Mouse (Mus musculus): Measurements from ENCODE around the gene Grb7. TPM values are rescaled to one million over a fixed set of nuclear protein-coding genes. Genes with fewer than 3 reads are reported as not detected.

The Grb7 gene
- polyA plus RNA-seq, 1 experiment from 2014 or later = 86.2 TPM

- H3K36me3 ChIP-seq (ENCODE audit: insufficient read depth, low read length) = no peaks in the 10 kb centered on the region
- no peaks in the 10 kb centered on the region for H3K27me3 ChIP-seq (ENCODE audit: insufficient read depth, low read length)
- 48% methylated on average over 20 of the region's 20 CpGs for WGBS
- H3K4me1 ChIP-seq (ENCODE audit: insufficient read depth, low read length) = peaks cover 14% of the 10 kb centered on the region
- no peaks in the 10 kb centered on the region for H3K9me3 ChIP-seq (ENCODE audit: low read length)
- no peak overlapping the region for H3K4me3 ChIP-seq (ENCODE audit: low read length)
- ATAC-seq (ENCODE audit: low FRiP score, low TSS enrichment) = no peak
- no peak overlapping the region for H3K4me2 ChIP-seq (replicated peaks; ENCODE audit: low read depth, low read length)
- H3K9ac ChIP-seq (replicated peaks; ENCODE audit: low read length) = no peak overlapping the region
- H3K27ac ChIP-seq (ENCODE audit: low read length) = no peak overlapping the region
These were observed 42.5 kb downstream of the Grb7 start for GRCm38 (mm10) chr11:98488540-98489234.

DNA sequence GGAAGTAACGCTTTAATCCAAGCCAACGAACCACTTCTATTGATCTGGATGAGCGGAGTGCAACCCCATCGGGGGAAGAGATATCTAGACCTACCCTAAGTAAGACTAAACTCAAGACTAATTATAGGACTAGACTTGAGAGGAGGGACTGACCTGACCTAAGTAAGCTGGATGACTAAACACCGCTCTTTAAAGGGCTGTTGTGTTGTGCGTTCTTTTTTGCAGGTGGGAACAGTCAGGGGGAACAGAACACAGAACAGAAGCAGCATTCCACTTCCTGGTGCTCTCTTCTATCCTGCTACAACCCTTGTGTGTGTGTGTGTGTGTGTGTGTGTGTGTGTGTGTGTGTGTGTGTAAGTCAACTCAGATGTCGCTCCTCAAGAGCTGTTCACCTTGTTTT, 45.4 kb downstream of the Grb7 start:
- H3K27ac ChIP-seq (ENCODE audit: low read length) = no peak overlapping the region
- H3K4me1 ChIP-seq (ENCODE audit: insufficient read depth, low read length) = peaks cover 15% of the 10 kb centered on the region
- H3K4me2 ChIP-seq (replicated peaks; ENCODE audit: low read depth, low read length) = no peak overlapping the region
- 0 out of 2 replicates have a peak, but pooled peaks cover under 1% of the 10 kb centered on the region for H3K27me3 ChIP-seq (ENCODE audit: insufficient read depth, low read length)
- H3K9me3 ChIP-seq (ENCODE audit: low read length) = no peaks in the 10 kb centered on the region
- 55% methylated on average over 7 of the region's 7 CpGs for WGBS
- no peak overlapping the region for H3K4me3 ChIP-seq (ENCODE audit: low read length)
- no peak overlapping the region for H3K9ac ChIP-seq (replicated peaks; ENCODE audit: low read length)
- no peaks in the 10 kb centered on the region for H3K36me3 ChIP-seq (ENCODE audit: insufficient read depth, low read length)
- ATAC-seq (ENCODE audit: low FRiP score, low TSS enrichment) = no peak

DNA sequence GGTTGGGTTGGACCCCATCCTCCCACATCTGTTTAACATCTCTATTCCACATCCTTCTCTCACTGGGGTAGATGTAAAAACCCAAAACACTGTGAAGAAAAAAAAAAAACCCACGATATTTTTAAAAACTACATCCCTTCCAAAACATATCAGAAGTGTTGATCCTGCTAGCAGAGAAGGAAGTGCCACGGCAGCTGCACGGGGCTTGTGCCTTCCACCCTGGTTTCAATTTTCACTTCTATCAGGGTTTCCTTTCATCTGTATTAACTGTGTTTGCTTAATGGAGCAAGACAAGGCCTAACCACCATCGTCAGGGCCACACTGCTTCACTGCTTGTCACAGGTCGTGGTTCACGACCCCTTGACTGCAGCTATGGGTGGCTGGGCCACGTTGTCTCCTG, 46.8 kb downstream of the Grb7 start:
- Histone ChIP-seq H3K4me3 (ENCODE audit: low read length) (no peak overlapping the region), H3K9ac (replicated peaks; ENCODE audit: low read length) (no peak overlapping the region), H3K4me2 (replicated peaks; ENCODE audit: low read depth, low read length) (no peak overlapping the region), H3K27ac (ENCODE audit: low read length) (peak overlapping the region; percentile 63), H3K4me1 (ENCODE audit: insufficient read depth, low read length) (peaks cover 24% of the 10 kb centered on the region), H3K9me3 (ENCODE audit: low read length) (no peaks in the 10 kb centered on the region), H3K27me3 (ENCODE audit: insufficient read depth, low read length) (0 out of 2 replicates have a peak, but pooled peaks cover 2% of the 10 kb centered on the region), H3K36me3 (ENCODE audit: insufficient read depth, low read length) (no peaks in the 10 kb centered on the region)
- no peak for ATAC-seq (ENCODE audit: low FRiP score, low TSS enrichment)
- 10% methylated on average over 7 of the region's 7 CpGs for WGBS

- Histone ChIP-seq H3K36me3 (ENCODE audit: insufficient read depth, low read length) (no peaks in the 10 kb centered on the region), H3K4me3 (ENCODE audit: low read length) (no peak overlapping the region), H3K4me1 (ENCODE audit: insufficient read depth, low read length) (peaks cover 24% of the 10 kb centered on the region), H3K4me2 (replicated peaks; ENCODE audit: low read depth, low read length) (no peak overlapping the region), H3K9ac (replicated peaks; ENCODE audit: low read length) (no peak overlapping the region), H3K27me3 (ENCODE audit: insufficient read depth, low read length) (0 out of 2 replicates have a peak, but pooled peaks cover 2% of the 10 kb centered on the region), H3K9me3 (ENCODE audit: low read length) (no peaks in the 10 kb centered on the region), H3K27ac (ENCODE audit: low read length) (peak overlapping the region; percentile 63)
- WGBS = 28% methylated on average over 9 of the region's 9 CpGs
- no peak for ATAC-seq (ENCODE audit: low FRiP score, low TSS enrichment)
These were observed 47.2 kb downstream of the Grb7 start for GRCm38 (mm10) chr11:98493394-98493793.

DNA sequence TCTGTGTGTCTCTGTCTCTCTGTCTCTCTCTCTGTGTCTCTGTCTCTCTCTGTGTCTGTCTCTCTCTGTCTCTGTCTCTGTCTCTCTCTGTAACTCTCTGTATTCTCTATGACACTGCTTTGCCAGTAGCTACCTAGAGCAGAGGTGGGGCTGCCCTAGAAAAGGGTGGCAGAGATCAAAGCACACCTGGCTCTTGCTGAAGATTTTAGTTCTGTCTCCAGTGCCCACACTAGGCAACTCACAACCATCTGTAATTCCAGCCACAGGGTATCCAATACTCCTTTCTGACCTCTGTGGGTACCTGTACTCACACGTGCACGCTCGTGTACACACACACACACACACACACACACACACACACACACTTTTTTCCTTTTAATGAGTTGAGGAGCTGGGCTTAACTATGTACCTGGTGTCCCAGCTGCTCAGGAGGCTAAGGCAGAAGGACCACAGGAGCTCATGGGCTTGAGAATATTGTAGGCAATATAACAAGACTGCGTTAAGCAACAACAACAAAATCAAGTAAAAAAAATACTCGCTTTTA, 49.1 kb downstream of the Grb7 start:
- ATAC-seq (ENCODE audit: low FRiP score, low TSS enrichment) = no peak
- H3K4me2 ChIP-seq (replicated peaks; ENCODE audit: low read depth, low read length) = no peak overlapping the region
- no peaks in the 10 kb centered on the region for H3K36me3 ChIP-seq (ENCODE audit: insufficient read depth, low read length)
- H3K9ac ChIP-seq (replicated peaks; ENCODE audit: low read length) = no peak overlapping the region
- H3K27me3 ChIP-seq (ENCODE audit: insufficient read depth, low read length) = 0 out of 2 replicates have a peak, but pooled peaks cover 2% of the 10 kb centered on the region
- 82% methylated on average over 5 of the region's 5 CpGs for WGBS
- H3K27ac ChIP-seq (ENCODE audit: low read length) = no peak overlapping the region
- no peaks in the 10 kb centered on the region for H3K9me3 ChIP-seq (ENCODE audit: low read length)
- H3K4me1 ChIP-seq (ENCODE audit: insufficient read depth, low read length) = peaks cover 24% of the 10 kb centered on the region
- no peak overlapping the region for H3K4me3 ChIP-seq (ENCODE audit: low read length)

- Histone ChIP-seq H3K36me3 (ENCODE audit: insufficient read depth, low read length) (no peaks in the 10 kb centered on the region), H3K4me1 (ENCODE audit: insufficient read depth, low read length) (peaks cover 15% of the 10 kb centered on the region), H3K9me3 (ENCODE audit: low read length) (no peaks in the 10 kb centered on the region), H3K27ac (ENCODE audit: low read length) (peak overlapping the region; percentile 44), H3K4me2 (replicated peaks; ENCODE audit: low read depth, low read length) (peak overlapping the region; percentile 6; the same call in 1 of the 2 replicates), H3K27me3 (ENCODE audit: insufficient read depth, low read length) (0 out of 2 replicates have a peak, but pooled peaks cover 2% of the 10 kb centered on the region), H3K4me3 (ENCODE audit: low read length) (no peak overlapping the region), H3K9ac (replicated peaks; ENCODE audit: low read length) (peak overlapping the region; percentile 37; the same call in 1 of the 2 replicates)
- ATAC-seq (ENCODE audit: low FRiP score, low TSS enrichment) = no peak
- WGBS = 11% methylated on average over 22 of the region's 22 CpGs
These were observed 51.4 kb downstream of the Grb7 start for GRCm38 (mm10) chr11:98497388-98498288.

GRCm38 (mm10) chr11:98504926-98505325, 58.7 kb downstream of the Grb7 start:
- Histone ChIP-seq H3K4me3 (ENCODE audit: low read length) (no peak overlapping the region), H3K4me1 (ENCODE audit: insufficient read depth, low read length) (no peaks in the 10 kb centered on the region), H3K27ac (ENCODE audit: low read length) (no peak overlapping the region), H3K36me3 (ENCODE audit: insufficient read depth, low read length) (no peaks in the 10 kb centered on the region), H3K9me3 (ENCODE audit: low read length) (no peaks in the 10 kb centered on the region), H3K27me3 (ENCODE audit: insufficient read depth, low read length) (no peaks in the 10 kb centered on the region), H3K9ac (replicated peaks; ENCODE audit: low read length) (no peak overlapping the region), H3K4me2 (replicated peaks; ENCODE audit: low read depth, low read length) (no peak overlapping the region)
- WGBS = 28% methylated on average over 3 of the region's 3 CpGs
- ATAC-seq (ENCODE audit: low FRiP score, low TSS enrichment) = no peak

Other genes with a start within 250 kb of the Grb7 start
- 9.2 and 12.4 TPM in 2 replicates for gene Cdk12, start 243.3 kb upstream of the Grb7 start, polyA plus RNA-seq (2015; fragmentation: Nextera tagmentation; extraction: Ambion mirVana)
- not detected in 2 replicates for gene Neurod2, start 116.7 kb upstream of the Grb7 start, polyA plus RNA-seq (2015; fragmentation: Nextera tagmentation; extraction: Ambion mirVana)
- gene Ppp1r1b, start 98.0 kb upstream of the Grb7 start, polyA plus RNA-seq (2015; fragmentation: Nextera tagmentation; extraction: Ambion mirVana) = 5.4 and 5.8 TPM in 2 replicates
- gene Stard3, start 88.0 kb upstream of the Grb7 start, polyA plus RNA-seq (2015; fragmentation: Nextera tagmentation; extraction: Ambion mirVana) = 62.0 and 62.4 TPM in 2 replicates
- gene Tcap, start 62.6 kb upstream of the Grb7 start, polyA plus RNA-seq (2015; fragmentation: Nextera tagmentation; extraction: Ambion mirVana) = 2.4 and 2.7 TPM in 2 replicates
- 2.5 and 2.8 TPM in 2 replicates for gene Pnmt, start 59.9 kb upstream of the Grb7 start, polyA plus RNA-seq (2015; fragmentation: Nextera tagmentation; extraction: Ambion mirVana)
- 17.6 and 22.3 TPM in 2 replicates for gene Pgap3, start 45.9 kb upstream of the Grb7 start, polyA plus RNA-seq (2015; fragmentation: Nextera tagmentation; extraction: Ambion mirVana)
- gene Erbb2, start 33.9 kb upstream of the Grb7 start, polyA plus RNA-seq (2015; fragmentation: Nextera tagmentation; extraction: Ambion mirVana) = 54.9 and 57.7 TPM in 2 replicates
- 108 and 113 TPM in 2 replicates for gene Mien1, start 7.4 kb upstream of the Grb7 start, polyA plus RNA-seq (2015; fragmentation: Nextera tagmentation; extraction: Ambion mirVana)
- 0.44 and 0.54 TPM in 2 replicates for gene Ikzf3, start 99.6 kb downstream of the Grb7 start, polyA plus RNA-seq (2015; fragmentation: Nextera tagmentation; extraction: Ambion mirVana)
- 0.87 TPM in 1 of 2 replicates, not detected in the other for gene Zpbp2, start 104.7 kb downstream of the Grb7 start, polyA plus RNA-seq (2015; fragmentation: Nextera tagmentation; extraction: Ambion mirVana)
- gene Ormdl3, start 141.0 kb downstream of the Grb7 start, polyA plus RNA-seq (2015; fragmentation: Nextera tagmentation; extraction: Ambion mirVana) = 67.2 and 67.6 TPM in 2 replicates
- not detected in 2 replicates for gene Lrrc3c, start 151.9 kb downstream of the Grb7 start, polyA plus RNA-seq (2015; fragmentation: Nextera tagmentation; extraction: Ambion mirVana)
- gene Gm12355, start 179.3 kb downstream of the Grb7 start, polyA plus RNA-seq (2015; fragmentation: Nextera tagmentation; extraction: Ambion mirVana) = 0.86 and 1.6 TPM in 2 replicates
- gene Gsdma3, start 180.0 kb downstream of the Grb7 start, polyA plus RNA-seq (2015; fragmentation: Nextera tagmentation; extraction: Ambion mirVana) = not detected in 2 replicates
- gene Gsdma2, start 200.4 kb downstream of the Grb7 start, polyA plus RNA-seq (2015; fragmentation: Nextera tagmentation; extraction: Ambion mirVana) = not detected in 2 replicates
- not detected in 2 replicates for gene Gsdma, start 218.0 kb downstream of the Grb7 start, polyA plus RNA-seq (2015; fragmentation: Nextera tagmentation; extraction: Ambion mirVana)
- gene Psmd3, start 236.2 kb downstream of the Grb7 start, polyA plus RNA-seq (2015; fragmentation: Nextera tagmentation; extraction: Ambion mirVana) = 289 and 303 TPM in 2 replicates